Mouse (Mus musculus): Measurements from ENCODE around the gene Snrnp35.

Gene Snrnp35

DNA sequence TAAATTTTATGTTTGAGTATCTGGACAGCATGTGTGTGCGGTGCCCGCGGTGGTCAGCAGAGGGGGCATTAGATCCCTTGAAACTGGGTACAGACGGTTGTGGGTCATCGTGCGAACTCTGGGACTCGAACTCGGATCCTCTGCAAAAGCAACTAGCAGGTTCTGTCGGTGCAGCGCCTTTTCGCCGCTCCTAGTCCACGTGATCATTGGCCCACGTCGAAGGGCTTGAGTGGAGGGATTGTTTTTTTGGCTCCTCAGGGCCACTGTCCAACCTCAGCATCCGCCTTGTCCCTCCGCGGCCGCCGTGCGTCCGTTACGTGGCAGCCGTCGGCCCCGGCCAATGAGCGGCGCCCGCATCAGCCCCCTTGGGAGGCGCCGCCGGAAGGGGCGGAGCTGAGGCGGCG lies 57.5 kb downstream of the Snrnp35 start, which contains the start of gene Tmed2:
Gene Tmed2 (plus strand): TSS at position 313 of the 404 bp plus-strand sequence.
- peak; percentile 94 for DNase-seq
